Mouse (Mus musculus) neural tube, embryonic 10.5 days (tissue): Measurements from ENCODE around the gene Ankrd44.

Source experiments
- DNase-seq: peaks from one replicate; pipeline ENCODE4 v3.0.0-alpha.2; 2017; ENCODE audit warnings: low spot score; ENCODE audit errors: extremely low spot score

Ankrd44 gene

DNA sequence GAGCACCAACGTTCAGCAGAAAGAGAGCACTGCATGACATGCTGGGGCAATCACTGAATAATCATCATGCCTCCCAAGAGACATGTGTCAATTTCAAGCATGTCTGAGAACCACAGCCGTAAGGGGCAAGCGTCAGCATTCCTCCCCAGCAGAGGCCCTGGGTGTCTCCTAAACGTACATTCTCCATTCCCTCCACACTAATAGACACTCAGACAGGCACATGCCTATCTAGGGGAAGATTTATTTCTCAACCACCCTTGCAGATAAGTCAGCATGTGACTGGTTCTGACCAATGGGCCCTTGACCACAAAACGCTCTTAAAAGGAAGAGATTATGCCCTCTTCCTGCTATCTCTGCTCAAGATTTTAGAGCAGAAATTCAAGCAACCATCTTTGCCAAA lies 37.7 kb downstream of the Ankrd44 start:
- DNase-seq, result no peak

DNA sequence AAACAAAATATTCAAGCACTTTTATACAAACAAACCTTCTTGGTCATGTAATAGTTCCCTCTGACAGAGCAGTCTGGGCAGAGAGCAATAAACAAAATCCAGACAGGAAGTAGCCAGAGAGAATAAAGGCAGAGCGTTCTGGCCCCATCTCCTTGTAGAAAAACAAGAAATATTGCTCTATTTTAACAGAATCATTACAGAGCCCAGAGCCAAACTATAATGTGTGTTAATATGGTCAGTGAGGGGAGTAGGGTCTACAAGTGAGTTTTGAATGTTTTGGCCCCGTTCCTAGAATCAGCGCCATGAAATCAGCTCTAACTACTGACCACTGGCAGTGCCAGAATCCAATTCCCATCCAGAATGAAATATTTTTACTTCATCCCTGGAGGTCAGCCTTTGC lies 38.3 kb downstream of the Ankrd44 start:
- DNase-seq, result no peak

DNA sequence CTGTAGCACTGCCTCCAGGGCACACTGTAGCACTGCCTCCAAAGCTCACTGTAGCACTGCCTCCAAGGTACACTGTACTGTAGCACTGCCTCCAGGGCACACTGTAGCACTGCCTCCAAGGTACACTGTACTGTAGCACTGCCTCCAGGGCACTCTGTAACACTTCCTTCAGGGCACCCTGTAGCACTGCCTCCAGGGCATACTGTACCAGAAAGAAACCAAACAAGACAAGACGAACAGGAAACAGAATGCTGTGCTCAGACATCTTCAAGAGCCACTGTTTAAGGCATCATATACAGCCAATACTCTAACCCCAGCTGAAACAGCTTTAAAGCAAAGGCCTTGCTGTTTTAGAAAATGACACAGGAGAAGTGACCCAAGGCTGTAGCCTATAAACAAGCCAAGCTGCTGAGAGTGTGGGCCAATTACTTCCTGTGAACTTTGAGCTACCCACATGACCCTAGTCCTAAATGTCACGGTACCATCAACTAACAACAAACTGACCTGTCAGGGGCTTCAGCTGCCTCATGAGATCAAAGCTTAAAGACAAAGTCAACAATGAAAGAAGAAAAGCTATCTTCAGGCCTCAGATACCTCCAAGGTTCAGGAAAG lies 43.2 kb downstream of the Ankrd44 start:
- no peak for DNase-seq

DNA sequence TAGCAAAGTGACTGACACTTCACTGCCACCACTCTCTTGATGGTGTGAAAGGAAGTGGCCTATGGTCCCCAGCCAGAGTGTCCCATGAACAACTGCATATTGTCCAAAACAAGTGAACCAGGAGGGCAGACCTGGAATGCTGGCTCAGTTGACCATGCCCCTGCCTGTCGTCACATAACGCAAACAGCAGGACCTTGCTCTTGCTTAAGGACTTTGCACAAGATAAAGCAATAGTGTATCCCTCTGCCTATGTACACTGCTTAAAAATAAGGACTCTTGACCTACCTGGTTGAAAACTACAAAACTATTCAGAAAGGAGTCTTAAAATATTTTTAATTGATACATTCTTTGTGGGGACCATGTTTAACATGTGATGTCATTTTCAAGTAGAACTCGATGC lies 44.7 kb downstream of the Ankrd44 start:
- DNase-seq, result no peak

DNA sequence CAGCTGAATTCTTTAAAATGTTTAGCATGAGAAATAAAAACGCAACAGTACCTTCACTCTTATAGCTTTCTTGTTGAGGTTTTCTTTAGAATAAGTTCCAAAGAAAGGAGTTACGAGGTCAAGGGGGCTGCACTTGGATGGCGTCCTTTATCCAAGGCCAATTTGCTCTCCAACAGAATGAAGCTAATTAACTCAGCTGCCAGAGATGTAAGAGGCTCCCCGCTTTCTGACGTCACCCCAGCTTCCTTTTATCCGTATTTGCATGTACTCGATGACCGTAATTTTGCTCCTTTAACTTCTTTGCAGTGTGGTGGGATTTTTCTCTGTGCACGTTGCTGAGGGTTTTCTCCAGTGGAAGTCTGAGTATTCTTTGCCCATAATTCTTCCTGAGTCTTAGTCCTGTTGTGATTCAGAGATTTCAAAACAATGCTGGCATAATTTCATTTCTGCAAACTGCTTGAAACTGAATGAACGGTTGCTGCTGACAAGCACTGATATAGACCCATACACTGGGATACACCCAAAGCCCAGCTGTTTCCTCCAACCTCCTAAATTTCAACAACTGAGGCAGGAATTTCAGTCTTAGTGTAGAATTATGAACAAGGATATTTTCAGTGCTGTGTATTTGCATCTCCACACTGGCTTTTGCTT lies 48.6 kb downstream of the Ankrd44 start:
- DNase-seq, result no peak

DNA sequence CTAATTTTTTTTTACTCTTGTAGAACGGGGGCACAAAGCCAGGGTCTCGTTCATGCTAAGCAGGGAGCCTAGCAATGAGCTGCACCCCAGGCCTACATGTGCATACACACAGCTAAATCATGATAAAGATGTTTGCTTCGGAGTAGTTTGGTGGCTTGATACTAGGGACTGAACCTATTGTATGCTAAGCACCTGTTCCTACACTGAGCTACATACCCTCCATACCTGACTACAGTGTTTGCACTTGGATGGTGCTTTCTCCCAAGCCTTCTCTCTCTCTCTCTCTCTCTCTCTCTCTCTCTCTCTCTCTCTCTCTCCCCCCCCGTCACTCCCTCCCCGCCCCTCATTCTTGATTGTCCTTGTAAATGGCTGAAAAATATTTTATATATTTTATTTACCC lies 49.2 kb downstream of the Ankrd44 start:
- no peak for DNase-seq

DNA sequence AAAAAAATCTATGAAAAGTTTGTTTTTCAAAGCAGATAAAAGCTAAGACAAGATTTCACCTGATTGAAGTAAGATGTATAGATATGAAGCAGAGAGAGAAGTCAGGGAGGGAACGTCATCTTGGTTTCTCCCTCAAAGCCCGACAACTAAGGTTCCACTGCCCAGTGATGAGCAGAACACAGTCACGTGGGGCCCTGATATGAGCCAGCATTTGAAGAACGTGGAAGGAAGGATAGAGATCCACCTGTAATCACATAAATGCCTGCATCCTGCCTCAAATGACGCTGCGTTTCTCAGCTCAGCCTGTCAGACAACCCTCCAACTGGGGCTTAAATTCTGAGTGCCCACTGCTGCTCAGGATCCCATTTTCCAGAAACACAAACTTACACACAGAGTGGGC lies 52.1 kb downstream of the Ankrd44 start:
- DNase-seq, result no peak

DNA sequence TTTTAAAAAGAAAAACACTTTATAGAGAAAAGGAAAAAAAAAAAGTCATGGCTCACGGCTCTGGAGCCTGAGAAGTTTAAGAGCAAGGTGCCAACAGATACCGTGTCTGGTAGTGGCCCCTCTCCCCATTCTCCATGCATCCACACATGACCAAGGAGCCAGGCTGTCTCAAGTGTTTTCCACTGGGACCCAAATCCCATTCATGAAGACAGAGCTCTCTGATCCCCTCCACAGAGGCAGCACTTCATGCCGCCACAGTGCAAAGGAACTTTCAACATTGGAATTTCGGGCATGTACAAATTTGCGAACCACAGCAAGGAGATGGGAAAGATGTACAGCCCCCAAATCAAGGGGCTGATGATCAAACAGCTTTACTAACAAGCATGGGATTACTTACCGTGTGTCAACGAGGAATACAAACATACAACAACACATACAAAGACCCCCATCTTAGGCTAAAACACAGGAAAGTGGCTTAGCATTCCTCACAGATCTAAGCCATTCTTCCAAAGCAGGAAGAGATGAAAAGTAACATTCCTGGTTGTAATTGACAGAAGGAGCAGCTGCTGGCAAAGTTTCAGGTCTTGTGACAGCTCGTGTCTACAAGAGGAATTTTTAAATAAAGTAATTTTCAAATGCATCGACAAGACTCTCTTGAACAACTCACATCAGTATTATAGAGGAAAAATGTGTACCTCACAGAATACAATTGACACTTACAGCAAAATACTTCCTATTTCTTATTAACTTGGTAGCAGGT lies 53.1 kb downstream of the Ankrd44 start:
- DNase-seq, result no peak

DNA sequence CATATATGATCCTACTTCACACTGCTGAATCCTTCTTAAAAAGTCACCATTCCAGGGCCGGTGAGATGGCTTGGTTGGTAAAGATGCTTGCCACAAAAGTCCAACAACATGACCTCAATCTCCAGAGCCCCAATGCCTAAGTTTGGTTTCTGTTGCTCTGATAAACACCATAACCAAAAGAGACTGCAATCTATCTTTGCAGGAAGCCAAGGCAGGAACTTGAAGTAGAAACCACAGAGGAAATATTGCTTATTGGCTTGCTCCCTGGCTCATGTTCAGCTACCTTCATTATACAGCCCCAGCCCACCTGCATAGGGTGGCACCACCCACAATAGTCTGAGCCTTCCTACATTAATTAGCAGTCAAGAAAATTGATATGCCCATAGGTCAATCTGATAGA lies 54.9 kb downstream of the Ankrd44 start:
- DNase-seq, result no peak

DNA sequence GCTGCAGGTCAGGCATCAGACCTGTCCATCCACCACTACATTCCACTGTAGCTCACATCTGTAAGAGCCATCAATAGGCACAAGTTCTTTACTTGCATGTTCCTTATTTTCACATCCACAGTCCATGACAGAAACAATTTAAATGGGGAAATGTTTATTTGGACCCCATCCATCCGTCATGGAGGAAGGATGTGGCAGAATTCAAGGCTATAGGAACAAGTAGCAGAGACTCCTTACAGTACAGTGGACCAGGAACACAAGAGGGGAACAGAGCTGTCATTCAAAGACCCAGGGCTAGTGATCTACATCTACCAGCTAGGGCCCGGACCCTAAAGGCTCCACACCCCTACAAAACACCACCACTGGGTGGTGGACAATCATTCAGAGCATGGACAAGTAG lies 55.6 kb downstream of the Ankrd44 start:
- no peak for DNase-seq

DNA sequence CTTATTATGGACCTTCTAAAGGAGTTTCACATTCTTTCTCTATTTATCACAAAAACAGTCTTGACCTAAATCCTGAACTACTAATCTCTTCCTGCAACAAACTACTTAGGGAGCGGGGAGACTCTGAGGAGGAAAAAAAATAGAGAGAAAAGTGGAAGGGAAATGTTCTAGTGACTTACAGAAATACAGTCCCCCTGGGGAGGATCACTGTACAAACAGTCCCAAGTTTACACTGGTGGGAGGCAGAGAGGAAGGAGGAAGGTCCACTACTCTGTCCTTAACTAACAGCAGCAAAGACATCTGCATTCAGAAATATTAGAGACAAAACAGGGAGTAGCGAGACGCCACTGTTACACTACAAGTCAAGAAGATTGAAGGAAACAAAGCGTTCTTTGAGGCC lies 59.0 kb downstream of the Ankrd44 start:
- no peak for DNase-seq

DNA sequence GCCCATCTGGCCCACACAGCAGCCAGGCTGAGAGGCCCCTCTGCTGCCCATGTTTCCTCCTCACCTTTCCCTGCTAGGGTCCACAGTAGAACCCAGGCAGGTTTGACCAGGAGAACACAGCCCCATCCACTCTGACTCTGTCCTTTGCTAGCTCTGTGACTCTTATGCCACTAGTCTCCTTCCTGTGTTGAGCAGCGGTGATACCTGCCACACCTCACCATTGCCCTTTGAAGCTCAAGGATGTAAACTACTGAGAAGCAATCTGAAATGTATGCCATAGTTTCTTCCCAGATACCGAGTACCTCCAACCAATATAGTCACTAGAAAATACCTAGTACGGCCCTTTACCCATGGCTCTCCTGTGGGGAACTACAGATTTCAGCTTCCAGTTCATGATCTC lies 60.1 kb downstream of the Ankrd44 start:
- DNase-seq, result no peak

DNA sequence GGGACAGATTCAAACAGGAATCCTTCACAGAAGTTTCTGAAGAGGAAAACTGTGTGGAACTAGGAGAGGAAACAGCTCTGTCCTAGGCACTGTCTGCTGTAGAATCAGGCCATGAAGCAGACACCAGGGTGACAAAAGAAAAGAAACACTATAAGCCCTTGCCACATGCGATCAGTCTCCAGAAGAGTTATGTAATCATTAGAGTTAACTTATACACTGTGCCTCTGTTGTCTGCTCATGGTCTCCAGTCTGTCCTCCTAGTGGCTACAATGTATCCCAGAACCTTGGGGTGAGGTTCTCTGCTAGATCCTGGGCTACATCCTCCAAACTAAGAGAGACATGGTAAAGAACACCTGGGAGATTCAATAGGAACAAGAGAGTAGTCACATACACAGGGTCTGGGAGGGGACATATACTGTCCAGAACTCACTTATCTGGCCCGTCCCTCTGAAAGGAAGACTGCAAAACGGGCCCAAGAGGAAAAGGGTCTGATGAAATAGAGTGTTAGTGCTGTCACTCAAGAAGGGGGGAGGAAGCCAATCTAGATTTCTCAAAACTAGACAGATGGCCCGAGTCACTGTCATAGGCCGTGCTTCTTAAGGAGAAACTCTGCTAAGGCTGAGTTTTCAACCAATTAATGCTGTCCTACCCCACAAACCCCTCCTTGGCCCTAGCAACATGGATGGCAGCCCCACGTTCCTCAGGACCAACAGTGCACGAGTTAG lies 61.1 kb downstream of the Ankrd44 start:
- no peak for DNase-seq

DNA sequence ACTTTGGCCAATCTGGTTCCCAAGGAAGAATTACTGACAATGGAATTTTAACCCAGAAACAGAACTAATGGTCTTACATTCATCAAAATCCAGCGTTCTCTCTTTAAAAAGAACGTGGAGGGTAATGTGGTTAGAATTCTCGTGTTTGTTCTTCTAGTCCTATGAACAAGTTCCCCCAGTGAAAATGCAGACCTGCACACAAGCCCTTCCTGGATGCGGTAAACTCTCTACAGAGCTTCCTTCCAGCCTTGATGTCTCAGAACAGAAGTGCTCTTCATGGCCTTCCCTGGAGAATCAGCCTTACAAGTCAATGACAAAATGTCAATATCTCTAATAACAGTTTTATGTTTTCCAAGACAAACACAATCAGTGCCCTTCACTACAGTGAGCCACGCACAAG lies 65.8 kb downstream of the Ankrd44 start:
- no peak for DNase-seq

DNA sequence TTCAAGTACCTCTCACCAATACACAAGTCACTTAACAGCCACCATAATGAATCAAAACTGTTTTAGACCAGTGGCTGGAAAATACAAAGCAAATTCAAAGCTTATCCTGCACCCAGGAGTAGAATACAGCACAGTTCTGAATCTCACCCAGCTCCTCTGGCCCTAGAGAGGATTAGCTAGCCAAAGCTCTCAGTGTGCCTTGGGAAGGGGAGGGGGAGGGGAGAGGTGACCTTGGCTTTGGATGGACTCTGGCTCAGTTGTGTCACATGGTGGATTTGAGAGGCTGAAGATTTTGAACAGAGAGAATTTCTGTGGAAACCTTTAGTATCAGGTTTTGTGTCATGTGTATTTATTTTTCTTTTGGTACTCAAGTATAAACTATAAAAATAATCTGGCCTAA lies 66.3 kb downstream of the Ankrd44 start:
- no peak for DNase-seq

DNA sequence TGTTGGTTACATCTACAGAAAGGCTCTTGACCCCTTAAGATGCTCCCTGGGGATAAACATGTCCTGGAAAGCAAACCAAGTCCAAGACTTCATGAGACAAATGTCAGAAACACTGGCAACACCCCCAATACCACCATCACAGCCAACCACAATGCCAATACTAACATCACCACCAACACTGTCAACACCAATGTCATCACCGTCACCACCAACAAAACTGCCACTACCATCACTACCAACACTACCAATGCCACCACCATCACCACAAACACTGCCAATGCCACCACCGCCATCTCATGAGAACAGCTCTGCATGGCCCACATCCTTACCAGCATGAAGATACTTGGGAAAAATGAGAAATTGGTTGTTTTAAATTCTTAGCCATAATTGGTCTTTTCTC lies 67.3 kb downstream of the Ankrd44 start:
- no peak for DNase-seq

DNA sequence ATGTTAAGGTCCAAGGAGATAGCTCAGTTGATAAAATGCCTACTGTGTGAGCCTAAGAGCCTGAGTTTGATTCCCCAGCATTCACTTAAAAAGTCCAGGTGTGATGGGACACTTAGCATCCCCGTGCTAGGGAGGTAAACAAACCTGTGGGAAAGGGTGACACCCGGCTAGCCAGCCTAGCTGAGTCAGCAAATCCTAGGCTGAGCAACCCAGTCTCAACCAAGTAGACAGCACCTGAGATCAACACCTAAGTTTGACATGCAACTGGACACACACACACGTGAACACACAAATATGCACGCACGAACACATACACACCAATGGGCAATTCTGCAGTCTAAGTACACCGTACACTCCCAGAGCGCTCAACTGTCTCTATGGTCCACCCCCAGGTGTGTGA lies 69.7 kb downstream of the Ankrd44 start:
- no peak for DNase-seq

DNA sequence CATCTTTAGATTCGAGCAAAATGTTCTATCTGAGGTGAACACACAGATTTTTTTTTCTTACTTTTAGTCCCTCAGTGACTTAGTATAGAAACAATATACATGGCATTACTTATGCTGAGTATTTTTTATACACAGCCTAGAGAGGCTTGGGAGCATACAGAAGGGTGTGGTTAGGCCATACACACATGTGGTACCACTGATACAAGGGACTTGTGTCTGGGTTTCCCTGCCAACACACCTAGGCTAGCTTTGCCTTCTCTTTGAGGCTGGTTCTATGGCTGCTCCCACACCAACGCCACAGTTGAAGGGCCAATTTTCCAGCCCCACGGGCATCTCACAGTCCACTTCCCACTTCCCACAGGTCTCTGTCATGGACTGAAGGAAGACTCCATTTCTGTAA lies 70.2 kb downstream of the Ankrd44 start:
- no peak for DNase-seq

DNA sequence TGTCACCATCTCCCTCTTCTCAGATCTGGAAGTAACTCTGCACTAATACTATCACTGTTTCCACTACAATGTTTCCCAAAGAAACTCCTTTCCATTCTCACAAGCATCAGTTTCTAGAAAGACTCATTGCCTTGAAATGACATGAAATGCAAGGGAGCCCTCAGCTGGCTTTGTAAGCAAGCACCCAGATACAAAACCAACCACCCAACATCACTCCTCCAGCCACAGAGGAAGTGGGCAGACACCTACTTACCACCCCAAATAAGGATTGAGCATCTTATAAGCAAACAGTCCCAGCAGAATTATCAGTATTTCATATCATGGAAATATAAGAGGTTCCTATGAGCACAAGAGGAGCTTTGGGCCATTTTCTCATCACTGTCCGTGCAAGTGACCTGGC lies 71.8 kb downstream of the Ankrd44 start:
- DNase-seq, result no peak

DNA sequence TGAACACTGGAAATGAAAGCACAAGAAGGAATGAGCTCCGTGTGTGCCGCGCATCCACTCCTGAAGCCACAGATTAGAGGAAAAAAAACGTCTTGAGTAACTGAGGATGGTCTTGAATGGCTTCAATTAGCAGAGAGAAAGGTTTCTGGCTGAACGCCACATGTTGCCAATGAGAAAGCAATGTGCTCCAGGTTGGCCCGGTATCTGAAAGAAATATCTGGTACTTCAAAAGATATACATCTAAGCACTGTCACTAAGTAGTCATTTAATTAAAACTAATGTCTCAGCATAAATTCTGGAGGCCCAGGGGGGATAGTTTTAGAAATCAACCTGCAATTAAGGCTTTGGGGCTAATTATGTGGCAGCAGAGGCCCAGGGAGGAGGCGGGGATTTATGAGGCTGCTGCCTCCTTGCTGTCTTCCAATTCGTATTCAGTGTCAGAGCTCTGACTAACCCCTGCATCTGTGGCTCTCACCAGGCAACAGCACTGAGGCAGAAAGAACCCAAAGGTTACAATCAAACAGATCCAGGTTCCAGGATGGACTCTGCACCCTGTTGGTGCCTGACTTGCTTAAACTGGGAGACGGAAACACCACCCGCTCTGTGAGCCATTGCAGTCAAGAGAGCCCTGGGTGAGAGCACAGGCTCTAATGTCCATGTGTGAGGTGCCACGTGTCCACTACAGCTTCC lies 72.7 kb downstream of the Ankrd44 start:
- DNase-seq, result no peak

DNA sequence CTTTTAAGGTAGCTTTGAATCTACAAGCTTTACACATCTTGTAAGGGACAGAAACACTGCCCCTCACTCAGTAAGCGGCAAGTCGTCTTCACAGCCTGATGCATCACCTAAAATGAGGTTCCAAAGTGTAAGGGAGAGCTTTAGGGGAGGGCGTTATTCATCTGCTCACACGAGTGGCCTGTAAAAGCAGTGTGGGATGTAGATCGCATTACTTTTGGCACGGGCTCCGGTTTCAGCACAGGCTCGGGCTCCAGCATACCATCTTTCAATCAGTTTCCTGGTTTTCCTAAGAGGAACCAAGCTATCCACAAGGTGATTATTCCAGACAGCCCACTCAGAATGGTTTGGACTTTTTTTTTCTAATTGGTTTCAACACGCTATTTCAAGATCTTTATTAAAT lies 74.6 kb downstream of the Ankrd44 start:
- DNase-seq, result no peak

DNA sequence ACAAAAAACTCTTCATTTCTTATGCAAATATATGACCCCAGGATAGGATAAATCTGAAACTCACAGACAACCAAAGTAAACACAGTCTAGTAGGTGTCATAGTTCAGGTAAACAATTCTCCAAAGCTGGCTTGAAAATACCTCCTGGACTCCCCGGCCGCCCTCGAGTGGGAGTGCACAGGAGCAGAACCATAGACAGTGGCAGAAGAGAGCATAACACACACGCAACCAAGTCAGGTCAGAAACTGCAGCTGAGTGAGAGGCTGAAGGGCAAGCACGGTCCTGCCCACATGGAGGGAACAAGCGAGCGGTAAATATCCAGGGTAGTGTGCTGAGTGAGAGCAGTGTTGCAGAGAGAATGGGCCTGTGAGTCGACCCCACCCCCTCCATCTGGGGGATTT lies 76.1 kb downstream of the Ankrd44 start:
- no peak for DNase-seq
